In genomic region chr5:9690192-9690591, GRCm38 (mm10) we compare ENCODE assay signal across 25 mouse cellular contexts. TPM values are rescaled to one million over a fixed set of nuclear protein-coding genes. Genes with fewer than 3 reads are reported as not detected.
"Had no signal": no experiment of that assay in that cellular context is flagged by ENCODE, and none has a peak within 500 bp of the region (broad histone marks: within the 10 kb centered on the region; RNA-seq: fewer than 3 reads in every experiment).

No protein-coding gene starts in this region.

- H3K9ac ChIP-seq: heart, embryonic 13.5 days; heart, embryonic 15.5 days; hindbrain, embryonic 13.5 days; hindbrain, embryonic 15.5 days; intestine, embryonic 15.5 days; limb, embryonic 12.5 days had no signal

- H3K4me3 ChIP-seq: gastrocnemius, adult 2 months; heart, embryonic 10.5 days; heart, embryonic 13.5 days; heart, embryonic 15.5 days; hindbrain, embryonic 13.5 days; hindbrain, embryonic 15.5 days; intestine, embryonic 15.5 days; layer of hippocampus, adult 2 months; left cerebral cortex, adult 2 months; limb, embryonic 10.5 days; limb, embryonic 12.5 days had no signal

- H3K27me3 ChIP-seq: heart, embryonic 13.5 days; heart, embryonic 15.5 days; hindbrain, embryonic 13.5 days; hindbrain, embryonic 15.5 days; intestine, embryonic 15.5 days; limb, embryonic 12.5 days had no signal

- H3K4me1 ChIP-seq: heart, embryonic 10.5 days; heart, embryonic 13.5 days; heart, embryonic 15.5 days; hindbrain, embryonic 13.5 days; hindbrain, embryonic 15.5 days; intestine, embryonic 15.5 days; limb, embryonic 10.5 days; limb, embryonic 12.5 days had no signal

- DNase-seq: gastrocnemius, adult 2 months; gastrocnemius, postnatal 10 days; gastrocnemius, postnatal 25 days; heart, adult 18-20 months; heart, postnatal 14 days; heart, postnatal 36 days; kidney, adult 18-20 months; kidney, adult 8-10 months; kidney, postnatal 10 days; kidney, postnatal 25 days; kidney, postnatal 4 days had no signal

- H3K4me2 ChIP-seq: heart, embryonic 13.5 days; heart, embryonic 15.5 days; hindbrain, embryonic 13.5 days; hindbrain, embryonic 15.5 days; intestine, embryonic 15.5 days; limb, embryonic 12.5 days had no signal

- H3K9me3 ChIP-seq: heart, embryonic 10.5 days; heart, embryonic 13.5 days; heart, embryonic 15.5 days; hindbrain, embryonic 13.5 days; hindbrain, embryonic 15.5 days; intestine, embryonic 15.5 days; limb, embryonic 10.5 days; limb, embryonic 12.5 days had no signal

- H3K36me3 ChIP-seq: heart, embryonic 10.5 days; heart, embryonic 13.5 days; heart, embryonic 15.5 days; hindbrain, embryonic 13.5 days; hindbrain, embryonic 15.5 days; intestine, embryonic 15.5 days; limb, embryonic 10.5 days; limb, embryonic 12.5 days had no signal

- H3K27ac ChIP-seq: gastrocnemius, adult 2 months; heart, embryonic 10.5 days; heart, embryonic 13.5 days; heart, embryonic 15.5 days; hindbrain, embryonic 13.5 days; hindbrain, embryonic 15.5 days; intestine, embryonic 15.5 days; left cerebral cortex, adult 2 months; limb, embryonic 10.5 days; limb, embryonic 12.5 days had no signal

- ATAC-seq: inflammation-experienced regulatory T-cells, adult 6 months; intestine, embryonic 15.5 days; intestine, postnatal 0 days had no signal

RNA-seq across cellular contexts. Expression of gene Grm3, which starts 34.8 kb away (rescaled TPM):
- total RNA-seq: gastrocnemius, adult 2 months; gastrocnemius, postnatal 25 days; granulocyte monocyte progenitor cell, adult 5-6 weeks; heart, postnatal 14 days; heart, postnatal 36 days; hematopoietic stem cell, adult 5-6 weeks had no signal
- polyA plus RNA-seq: inflammation-experienced regulatory T-cells, adult 6 months; intestine, postnatal 0 days; limb, embryonic 10.5 days had no signal
